Comparison of ENCODE assay signal across 14 mouse cellular contexts in genomic region chr3:21961091-21961490, GRCm38 (mm10).
DNase-seq lines count a peak whose midpoint lies in the region; ATAC-seq and TF ChIP-seq lines count a peak whose summit lies in the region.
"Had no signal": no experiment of that assay in that cellular context is flagged by ENCODE, and none has a peak within 500 bp of the region (broad histone marks: within the 10 kb centered on the region; RNA-seq: fewer than 3 reads in every experiment).

No protein-coding gene starts in this region.

- no peaks in the 10 kb centered on the region for H3K79me2 ChIP-seq in liver, adult 2 months (ENCODE audit: control insufficient read depth, insufficient read depth, low read length)

- no peaks in the 10 kb centered on the region for H3K36me3 ChIP-seq in liver, adult 2 months (ENCODE audit: control insufficient read depth, insufficient read depth, low read length)
- no peaks in the 10 kb centered on the region for H3K36me3 ChIP-seq in liver, embryonic 12.5 days
- H3K36me3 ChIP-seq in hindbrain, embryonic 11.5 days (ENCODE audit: control insufficient read depth, insufficient read depth, low read length) = no peaks in the 10 kb centered on the region
- H3K36me3 ChIP-seq: G1E; midbrain, embryonic 10.5 days; neural tube, embryonic 12.5 days had no signal

- 29% methylated on average over 6 of the region's 6 CpGs for WGBS in liver, adult 2 months
- WGBS in liver, embryonic 12.5 days (ENCODE audit: insufficient replicate concordance) = 57% methylated on average over 6 of the region's 6 CpGs
- 87% methylated on average over 6 of the region's 6 CpGs for WGBS in hindbrain, embryonic 11.5 days

- no peak for ATAC-seq in liver, embryonic 12.5 days
- peak; percentile 25 for ATAC-seq in activated CD4-positive, CD25-positive, alpha-beta regulatory T cell, adult 4 months
- peak; percentile 60 for ATAC-seq in megakaryocyte progenitor cell, adult 5-6 weeks (replicated peaks; ENCODE audit: poor library complexity)
- no peak for ATAC-seq in hindbrain, embryonic 11.5 days (ENCODE audit: low FRiP score)
- ATAC-seq: intestine, postnatal 0 days had no signal

- no peak overlapping the region for H3K27ac ChIP-seq in liver, adult 2 months (replicated peaks; ENCODE audit: insufficient read depth, low read depth, low read length)
- H3K27ac ChIP-seq in liver, embryonic 12.5 days = no peak overlapping the region
- H3K27ac ChIP-seq in hindbrain, embryonic 11.5 days (ENCODE audit: low read depth, low read length) = no peak overlapping the region
- H3K27ac ChIP-seq: midbrain, embryonic 10.5 days; neural tube, embryonic 12.5 days had no signal

- peak; percentile 67 for DNase-seq in liver, adult 2 months (ENCODE audit: extremely low read depth, low read depth, low spot score)
- peak; percentile 49 to 56 for DNase-seq in B cell, adult 2 months
- no peak for DNase-seq in right cerebral cortex, postnatal 25 days
- DNase-seq in embryo, embryonic 10 days (ENCODE audit: low spot score) = no peak
- no peak for DNase-seq in hindbrain, embryonic 11.5 days (ENCODE audit: low spot score)
- DNase-seq: heart, postnatal 14 days; thymus, postnatal 25 days had no signal

- H3K4me2 ChIP-seq in liver, embryonic 12.5 days = no peak overlapping the region
- no peak overlapping the region for H3K4me2 ChIP-seq in hindbrain, embryonic 11.5 days (replicated peaks; ENCODE audit: low read depth, low read length)
- H3K4me2 ChIP-seq: neural tube, embryonic 12.5 days had no signal

- H3K9me3 ChIP-seq in liver, embryonic 12.5 days (replicated peaks) = no peaks in the 10 kb centered on the region
- H3K9me3 ChIP-seq in hindbrain, embryonic 11.5 days (ENCODE audit: control insufficient read depth, low read length) = no peaks in the 10 kb centered on the region
- H3K9me3 ChIP-seq: G1E; midbrain, embryonic 10.5 days; neural tube, embryonic 12.5 days had no signal

- no peak overlapping the region for H3K4me3 ChIP-seq in liver, adult 2 months (ENCODE audit: insufficient read depth, low read depth, low read length)
- no peak overlapping the region for H3K4me3 ChIP-seq in liver, embryonic 12.5 days
- H3K4me3 ChIP-seq in hindbrain, embryonic 11.5 days (ENCODE audit: low read depth, low read length) = no peak overlapping the region
- H3K4me3 ChIP-seq: midbrain, embryonic 10.5 days; neural tube, embryonic 12.5 days had no signal

- no peak overlapping the region for H3K9ac ChIP-seq in liver, adult 2 months (ENCODE audit: low read depth, low read length)
- no peak overlapping the region for H3K9ac ChIP-seq in liver, embryonic 12.5 days
- H3K9ac ChIP-seq in hindbrain, embryonic 11.5 days (ENCODE audit: low read depth, low read length) = no peak overlapping the region
- H3K9ac ChIP-seq: neural tube, embryonic 12.5 days had no signal

- H3K27me3 ChIP-seq in liver, adult 2 months (ENCODE audit: control insufficient read depth, insufficient read depth, low read length) = no peaks in the 10 kb centered on the region
- H3K27me3 ChIP-seq in liver, embryonic 12.5 days (replicated peaks) = no peaks in the 10 kb centered on the region
- H3K27me3 ChIP-seq in hindbrain, embryonic 11.5 days (ENCODE audit: control insufficient read depth, insufficient read depth, low read length) = no peaks in the 10 kb centered on the region
- H3K27me3 ChIP-seq: neural tube, embryonic 12.5 days had no signal

- TF ChIP-seq CTCF in liver, adult 2 months (IDR thresholded peaks at IDR 0.05; ENCODE audit: low read depth, low read length) = no peak

- no peak for TF ChIP-seq POLR2A in liver, adult 2 months (IDR thresholded peaks at IDR 0.05; ENCODE audit: extremely low read depth, insufficient read depth, low read length)

- peaks cover 28% of the 10 kb centered on the region for H3K4me1 ChIP-seq in liver, adult 2 months (ENCODE audit: control insufficient read depth, insufficient read depth, low read length)
- H3K4me1 ChIP-seq in liver, embryonic 12.5 days = peaks cover 33% of the 10 kb centered on the region
- H3K4me1 ChIP-seq in hindbrain, embryonic 11.5 days (replicated peaks; ENCODE audit: control insufficient read depth, insufficient read depth, low read length) = 0 out of 2 replicates have a peak, but pooled peaks cover 2% of the 10 kb centered on the region
- H3K4me1 ChIP-seq: neural tube, embryonic 12.5 days had no signal

Comparison
In these comparisons a context has a peak if more than half of its experiments do, and no peak if none do; other contexts are left out.
1. DNase-seq: peak in liver, adult 2 months (single experiment) and B cell, adult 2 months (2 of 2); none in right cerebral cortex, postnatal 25 days (single experiment), embryo, embryonic 10 days (single experiment) and hindbrain, embryonic 11.5 days (single experiment).
2. ATAC-seq: peak in activated CD4-positive, CD25-positive, alpha-beta regulatory T cell, adult 4 months (single experiment) and megakaryocyte progenitor cell, adult 5-6 weeks (single experiment); none in liver, embryonic 12.5 days (single experiment) and hindbrain, embryonic 11.5 days (single experiment).